Mouse (Mus musculus): ENCODE data around the gene 2810408A11Rik.

The 2810408A11Rik gene

DNA sequence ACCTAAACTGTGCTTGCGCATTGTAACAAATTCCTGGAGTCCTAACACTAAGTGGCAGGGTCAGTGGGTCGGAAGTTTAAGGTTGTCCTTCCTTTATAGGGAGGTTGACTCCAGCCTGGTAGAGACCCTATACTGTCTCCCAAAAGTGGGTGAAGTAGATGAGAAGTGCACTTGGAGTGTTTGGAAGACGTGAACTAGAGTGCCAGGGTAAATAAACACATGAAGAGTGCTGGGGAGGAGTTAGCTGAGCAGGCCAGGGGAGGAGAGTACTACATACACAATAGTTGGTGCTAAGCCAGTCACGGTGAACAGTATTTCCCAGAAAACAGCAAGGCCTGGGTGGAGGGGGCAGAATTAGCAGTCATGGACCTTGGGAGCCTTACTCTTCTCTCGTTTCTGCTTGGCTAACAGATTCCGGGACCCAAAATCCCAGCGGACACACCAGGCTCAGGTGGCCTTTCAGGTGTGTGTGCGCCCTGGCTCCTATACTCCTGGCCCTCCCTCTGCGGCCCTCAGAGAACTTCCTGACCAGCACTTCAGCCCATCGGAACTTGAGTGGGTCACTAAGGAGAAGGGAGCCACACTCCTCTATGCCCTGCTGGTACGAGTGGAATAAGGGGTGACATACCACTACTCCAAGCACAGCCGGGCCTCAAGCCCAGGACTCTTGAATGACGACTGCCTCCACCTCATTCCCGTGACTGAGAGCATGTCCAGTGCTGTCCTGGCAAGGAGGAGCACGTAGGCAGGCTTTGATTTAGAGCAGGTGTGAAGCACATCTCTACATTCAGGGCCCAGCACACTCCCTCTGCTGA, 12.1 kb upstream of the 2810408A11Rik start:
- in situ Hi-C loops (cut with MboI, MseI), result no loop called here

DNA sequence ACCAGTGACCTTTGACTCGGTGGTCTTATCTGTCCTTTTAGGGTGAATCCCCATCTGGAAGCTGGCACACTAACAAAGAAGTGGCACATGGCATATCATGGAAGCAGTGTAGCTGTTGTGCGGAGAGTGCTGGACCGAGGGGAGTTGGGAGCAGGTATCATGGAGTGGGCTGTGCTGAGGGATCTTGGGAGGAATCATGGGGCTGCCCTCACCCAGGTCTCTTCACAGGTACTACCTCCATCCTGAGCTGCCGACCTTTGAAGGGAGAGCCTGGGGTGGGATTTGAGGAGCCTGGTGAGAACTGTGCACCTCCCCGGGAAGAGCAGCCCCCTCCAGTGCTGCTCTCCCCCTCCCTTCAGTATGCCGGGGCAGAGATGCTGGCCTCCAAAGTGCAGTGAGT, 10.9 kb upstream of the 2810408A11Rik start:
- in situ Hi-C loops (cut with MboI, MseI), result no loop called here

DNA sequence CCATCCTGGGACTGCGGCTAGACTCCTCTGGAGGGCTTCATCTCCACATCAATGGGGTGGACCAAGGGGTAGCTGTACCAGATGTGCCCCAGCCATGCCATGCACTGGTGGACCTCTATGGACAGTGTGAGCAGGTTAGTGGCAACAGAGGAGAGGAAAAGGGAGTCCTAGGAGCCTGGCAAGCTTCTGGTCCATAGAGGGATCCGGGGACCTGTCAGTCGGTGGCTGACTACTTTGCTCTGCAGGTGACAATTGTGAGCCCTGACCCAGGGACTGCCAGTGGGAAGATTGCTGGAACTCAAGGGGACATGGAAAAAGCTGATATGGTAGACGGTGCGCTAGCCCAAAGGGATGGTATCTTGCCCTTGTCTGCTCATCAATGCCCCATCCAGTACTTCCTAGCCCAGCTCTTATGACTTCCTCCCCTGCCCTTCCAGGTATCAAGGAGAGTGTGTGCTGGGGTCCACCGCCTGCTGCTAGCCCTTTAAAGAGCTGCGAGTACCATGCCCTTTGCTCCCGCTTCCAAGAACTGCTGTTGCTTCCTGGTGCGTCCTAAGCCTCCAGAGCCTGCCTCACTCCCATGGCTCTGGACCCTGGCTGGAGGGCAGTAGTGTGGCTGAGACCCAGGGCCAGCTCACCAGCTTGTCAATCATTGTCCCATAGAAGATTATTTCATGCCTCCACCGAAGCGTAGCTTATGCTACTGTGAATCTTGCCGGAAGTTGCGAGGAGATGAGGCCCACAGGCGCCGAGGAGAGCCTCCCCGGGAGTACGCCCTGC, 10.2 kb upstream of the 2810408A11Rik start:
- in situ Hi-C loops (cut with MboI, MseI), result no loop called here

DNA sequence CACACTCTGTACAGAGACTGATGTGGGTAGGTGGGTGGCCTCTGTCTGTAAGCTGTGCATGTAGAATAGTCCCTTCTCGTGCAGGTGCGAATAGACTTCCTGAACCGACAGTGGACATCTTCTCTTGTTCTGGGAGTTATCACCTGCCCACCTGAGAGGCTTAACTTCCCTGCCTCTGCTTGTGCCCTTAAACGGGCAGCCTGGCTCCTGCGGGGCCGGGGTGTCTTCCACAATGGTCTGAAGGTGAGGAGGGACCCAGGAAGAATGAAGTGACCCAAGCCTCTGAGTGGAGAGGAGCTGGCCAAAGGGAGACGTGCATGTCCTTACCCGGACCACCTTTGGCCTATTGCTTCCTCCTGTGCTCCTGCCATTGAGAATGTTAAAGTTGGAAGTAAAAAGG, 9.4 kb upstream of the 2810408A11Rik start:
- in situ Hi-C loops (cut with MboI, MseI), result no loop called here

DNA sequence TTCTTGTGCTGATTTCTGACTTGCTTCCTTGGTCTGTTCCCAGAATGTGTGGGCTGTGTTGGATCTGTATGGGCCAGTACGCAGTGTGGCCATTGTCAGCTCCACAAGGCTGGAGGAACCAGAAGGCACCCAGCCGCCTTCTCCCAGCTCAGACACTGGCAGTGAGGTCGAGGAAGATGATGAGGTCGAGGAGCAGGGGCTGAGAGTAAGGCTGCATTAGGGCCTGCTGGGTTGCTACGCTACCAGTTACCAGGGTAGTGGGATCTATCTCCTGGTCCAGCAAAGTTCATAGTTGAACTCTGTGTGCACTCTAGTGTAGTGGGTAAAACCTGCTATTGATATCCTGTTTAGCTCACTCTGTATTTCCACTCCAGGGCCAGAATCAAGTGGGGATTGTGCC, 8.4 kb upstream of the 2810408A11Rik start:
- in situ Hi-C loops (cut with MboI, MseI), result no loop called here

DNA sequence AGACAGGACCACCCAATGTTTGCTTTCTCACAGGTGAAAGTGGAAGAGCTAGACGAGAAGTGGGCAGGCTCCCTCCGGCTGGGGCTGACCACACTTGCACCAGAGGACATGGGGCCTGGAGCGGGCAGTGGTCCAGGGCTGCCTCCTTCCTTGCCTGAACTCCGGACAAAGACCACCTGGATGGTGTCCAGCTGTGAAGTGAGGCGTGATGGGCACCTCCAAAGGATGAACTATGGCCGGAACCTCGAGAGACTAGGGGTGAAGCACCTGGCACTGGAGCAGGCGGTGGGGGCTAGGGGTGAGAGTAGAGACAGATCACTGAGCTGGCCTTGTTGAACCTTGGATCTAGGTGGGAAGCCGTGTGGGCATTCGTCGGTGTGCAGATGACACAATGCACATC, 7.9 kb upstream of the 2810408A11Rik start:
- in situ Hi-C loops (cut with MboI, MseI), result no loop called here

DNA sequence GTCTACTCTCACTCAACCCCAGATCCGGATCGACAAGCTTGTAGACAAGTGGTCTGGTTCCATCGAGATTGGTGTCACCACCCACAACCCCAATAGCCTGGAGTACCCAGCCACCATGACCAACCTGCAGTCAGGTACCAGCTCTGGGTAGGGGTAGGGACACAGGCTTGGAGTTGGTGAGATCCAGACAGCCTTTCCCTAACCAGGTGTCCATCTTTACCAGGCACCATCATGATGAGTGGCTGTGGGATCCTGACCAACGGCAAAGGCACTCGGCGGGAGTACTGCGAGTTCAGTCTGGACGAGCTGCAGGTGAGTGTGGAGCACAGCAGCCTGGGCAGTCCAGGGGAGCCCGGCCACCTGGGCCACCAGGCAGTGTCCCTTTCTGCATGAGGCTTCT, 3.5 kb upstream of the 2810408A11Rik start:
- in situ Hi-C loops (cut with MboI, MseI), result no loop called here

DNA sequence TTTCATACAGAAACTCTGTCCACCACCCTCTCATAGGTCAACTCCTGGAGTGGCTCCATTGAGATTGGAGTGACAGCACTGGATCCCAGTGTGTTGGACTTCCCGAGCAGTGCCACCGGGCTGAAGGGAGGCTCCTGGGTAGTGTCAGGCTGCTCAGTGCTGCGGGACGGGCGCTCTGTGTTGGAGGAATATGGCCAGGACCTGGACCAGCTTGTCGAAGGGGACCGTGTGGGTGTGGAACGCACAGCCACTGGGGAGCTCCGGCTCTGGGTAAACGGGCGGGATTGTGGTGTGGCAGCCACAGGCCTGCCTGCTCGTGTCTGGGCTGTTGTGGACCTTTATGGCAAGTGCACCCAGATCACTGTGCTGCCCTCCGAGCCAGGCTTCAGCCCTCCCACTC, 2.2 kb upstream of the 2810408A11Rik start:
- in situ Hi-C loops (cut with MboI, MseI), result no loop called here

DNA sequence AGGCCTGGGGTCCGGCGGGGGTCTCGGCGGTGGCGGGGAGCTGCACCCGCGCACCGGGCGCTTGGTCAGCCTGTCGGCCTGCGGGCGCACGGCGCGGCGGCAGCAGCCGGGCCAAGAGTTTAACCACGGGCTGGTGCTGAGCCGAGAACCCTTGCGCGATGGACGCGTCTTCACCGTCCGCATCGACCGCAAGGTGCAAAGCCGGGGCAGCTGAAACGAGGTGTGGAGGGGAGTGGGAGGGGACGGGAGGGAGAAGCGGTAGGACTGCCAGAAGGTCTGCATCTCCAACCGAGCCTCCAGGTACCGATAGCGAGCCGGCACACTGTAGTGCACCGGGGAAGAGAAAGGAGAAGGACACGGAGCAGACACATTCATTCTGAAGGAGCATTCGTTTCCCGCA, 1.2 kb upstream of the 2810408A11Rik start:
- in situ Hi-C loops (cut with MboI, MseI), result no loop called here

DNA sequence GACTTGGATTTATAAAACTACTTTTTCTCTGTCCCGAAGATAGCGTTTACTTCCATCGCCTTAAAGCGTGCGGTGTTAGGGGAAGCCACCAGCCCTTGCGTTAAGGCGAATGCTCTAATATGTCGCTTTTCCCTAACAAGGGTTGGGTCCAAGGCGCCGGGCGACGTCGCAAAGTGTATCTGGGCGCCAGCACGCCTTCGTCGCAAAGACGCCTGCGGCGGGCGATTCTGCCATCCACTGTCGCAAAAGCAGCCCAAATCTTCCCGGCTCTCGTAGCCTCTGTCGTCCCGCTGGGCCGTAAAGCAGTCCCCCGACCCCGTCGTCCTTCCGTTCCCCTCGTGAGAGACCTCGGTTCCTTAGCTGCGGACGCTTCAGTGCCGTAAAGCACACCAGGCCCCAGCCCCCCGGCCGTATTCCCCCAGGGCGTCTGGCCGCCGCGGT, 639 bp upstream of the 2810408A11Rik start:
- in situ Hi-C loops (cut with MboI, MseI), result no loop called here

DNA sequence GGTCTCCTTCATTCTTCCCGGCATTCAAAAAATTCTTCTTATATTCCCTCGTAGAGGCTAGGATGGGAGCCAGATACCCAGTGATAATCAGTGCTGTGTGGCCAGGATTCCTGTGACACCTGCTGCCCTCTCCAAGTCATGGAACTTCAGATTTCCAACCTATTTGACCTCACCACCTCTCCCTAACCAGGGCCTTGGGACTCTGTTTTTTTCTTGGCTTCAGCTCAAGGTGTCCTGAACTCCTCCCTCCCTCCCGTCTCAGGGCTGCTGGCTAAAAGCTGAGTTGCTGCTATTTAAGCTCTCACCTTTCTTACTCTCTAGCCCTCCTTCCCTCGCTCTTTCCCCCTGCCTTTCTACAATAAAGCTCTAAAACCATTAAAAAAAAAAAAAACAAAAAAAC, 917 bp downstream of the 2810408A11Rik start:
- in situ Hi-C loops (cut with MboI, MseI), result no loop called here

DNA sequence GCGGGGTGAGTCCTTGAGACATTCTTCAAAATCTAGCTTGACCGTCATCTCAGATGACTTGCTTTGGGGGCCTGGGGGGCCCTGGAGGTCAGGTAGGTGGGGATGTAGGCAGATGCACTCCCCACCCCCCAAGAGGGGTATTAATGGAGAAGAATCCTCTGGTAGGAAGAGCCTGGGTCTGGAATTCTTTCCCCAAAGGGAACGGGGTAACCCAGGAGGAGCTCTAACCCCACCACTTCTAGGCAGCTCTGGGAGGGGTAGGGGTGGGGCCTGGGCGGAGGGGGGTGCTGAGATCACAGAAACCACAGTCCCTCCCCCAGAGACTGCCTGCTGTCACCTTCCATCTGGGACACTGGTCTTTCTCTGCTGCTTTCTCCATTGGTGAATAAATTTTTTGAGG, 5.5 kb downstream of the 2810408A11Rik start, which contains the start of gene Acap1:
Gene Acap1, minus strand, starts transcription at position 249 of the 400 bp plus-strand sequence.
- in situ Hi-C loops (cut with MboI, MseI), result no loop called here

DNA sequence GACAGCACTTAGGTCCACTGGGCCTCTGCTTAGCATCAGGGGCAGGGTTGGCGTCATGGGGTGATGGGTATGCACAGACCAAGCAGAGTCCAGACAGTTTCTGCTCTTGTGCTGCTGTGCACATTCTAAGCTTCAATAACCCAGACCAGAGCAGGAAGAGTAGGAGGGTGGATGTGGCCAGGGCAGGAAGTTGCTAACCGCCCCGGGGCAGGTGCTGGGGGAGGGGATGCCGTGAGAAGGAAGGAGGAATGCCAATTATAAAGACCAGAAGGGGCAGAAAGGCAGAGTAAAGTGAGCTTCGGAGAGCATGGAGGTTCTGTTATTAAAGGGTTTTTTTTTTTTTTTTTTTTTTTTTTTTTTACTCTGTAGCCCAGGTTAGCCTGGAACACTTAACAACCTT, 6.1 kb downstream of the 2810408A11Rik start:
- in situ Hi-C loops (cut with MboI, MseI), result no loop called here

DNA sequence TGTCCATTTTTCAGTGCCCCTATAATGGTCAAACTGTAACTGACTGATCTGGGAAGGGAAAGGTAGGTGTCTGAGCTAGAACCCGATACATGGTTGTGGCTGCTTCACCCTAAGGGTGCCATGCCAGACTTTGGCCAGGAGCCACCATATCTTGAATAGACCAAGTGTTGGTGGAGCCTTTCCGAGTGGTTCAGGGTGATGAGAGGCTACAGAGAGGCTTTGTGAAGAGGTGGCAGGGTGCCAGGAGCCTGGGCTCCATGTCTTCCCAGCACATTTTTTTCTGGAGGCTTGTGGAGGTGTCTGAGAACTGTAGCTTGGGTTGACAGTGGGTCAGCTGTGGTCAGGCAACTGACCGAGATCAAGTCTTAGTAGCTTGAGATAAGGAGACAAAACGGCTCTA, 9.3 kb downstream of the 2810408A11Rik start:
- in situ Hi-C loops (cut with MboI, MseI), result no loop called here

DNA sequence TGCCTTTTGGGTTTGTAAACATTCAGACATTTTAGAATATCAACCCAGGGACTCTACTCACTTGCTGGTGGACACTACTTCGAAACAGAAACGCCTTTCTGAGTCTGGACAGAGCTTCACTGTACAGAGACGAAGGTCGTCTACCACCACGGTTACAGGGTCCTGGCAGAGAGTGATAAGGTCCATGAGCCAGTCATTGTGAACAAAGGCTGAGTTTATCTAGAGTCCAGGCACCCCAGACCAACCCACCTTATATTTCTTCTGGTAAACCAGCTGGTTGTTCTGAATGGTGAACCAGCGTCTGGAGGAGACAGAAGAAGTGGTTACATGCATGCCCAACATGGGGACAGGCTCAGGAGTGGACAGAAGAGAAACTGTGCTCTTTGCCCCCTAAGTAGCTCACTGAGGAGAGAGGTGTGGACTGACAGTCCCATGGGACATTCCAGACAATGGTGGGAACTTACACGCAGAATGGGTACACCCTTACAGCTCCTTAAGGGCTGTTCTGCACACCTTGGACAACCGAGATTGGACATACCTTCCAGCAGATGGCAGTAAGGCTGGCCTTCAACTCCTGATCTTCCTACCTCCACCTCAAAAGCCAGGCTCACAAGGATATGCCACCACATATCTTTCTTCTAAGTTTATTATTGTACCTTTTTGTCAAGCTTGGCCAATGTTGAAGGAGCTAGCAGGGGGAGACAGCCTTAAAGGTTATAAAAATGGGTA, 13.7 kb downstream of the 2810408A11Rik start:
- in situ Hi-C loops (cut with MboI, MseI), result no loop called here

DNA sequence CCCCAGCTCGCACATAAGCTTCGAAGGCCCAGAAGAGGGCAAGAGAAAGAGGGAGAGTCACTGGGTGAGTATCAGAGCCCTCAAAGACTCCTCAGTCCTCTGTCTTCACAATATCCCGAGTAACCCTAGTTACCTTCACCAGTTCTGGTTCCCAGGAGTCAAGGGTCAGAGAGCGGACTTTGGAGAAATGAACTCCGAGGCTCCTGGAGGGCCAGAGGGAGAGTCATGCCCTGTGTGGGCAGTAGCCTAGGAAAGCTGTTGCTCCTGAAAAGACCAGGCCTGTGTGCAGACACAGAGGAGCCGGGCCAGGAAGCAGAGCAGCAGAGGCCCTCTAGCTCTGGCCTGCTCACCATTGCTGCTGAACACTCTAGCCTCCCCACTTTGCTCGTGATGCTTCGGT, 16.1 kb downstream of the 2810408A11Rik start:
- in situ Hi-C loops (cut with MboI, MseI), result no loop called here

DNA sequence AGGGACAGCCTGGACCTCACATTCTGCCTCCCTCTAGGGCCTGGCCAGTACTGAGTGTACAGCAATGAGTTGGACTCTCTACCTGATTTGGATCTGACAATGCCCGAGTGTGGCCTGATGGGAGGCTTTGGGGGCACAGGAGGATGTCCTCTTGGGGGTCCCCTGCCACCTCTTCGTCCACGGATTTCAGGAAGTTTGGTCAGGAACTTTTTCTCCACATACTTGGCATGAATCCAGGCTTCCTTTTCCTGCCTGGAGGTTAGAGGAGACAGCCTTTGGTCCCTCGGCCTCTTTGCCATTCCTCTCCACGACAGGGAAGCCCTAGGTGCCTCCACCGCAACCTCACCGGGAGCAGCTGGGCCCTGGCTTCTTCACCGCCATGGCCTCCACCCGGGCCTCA, 16.5 kb downstream of the 2810408A11Rik start:
- in situ Hi-C loops (cut with MboI, MseI), result no loop called here

DNA sequence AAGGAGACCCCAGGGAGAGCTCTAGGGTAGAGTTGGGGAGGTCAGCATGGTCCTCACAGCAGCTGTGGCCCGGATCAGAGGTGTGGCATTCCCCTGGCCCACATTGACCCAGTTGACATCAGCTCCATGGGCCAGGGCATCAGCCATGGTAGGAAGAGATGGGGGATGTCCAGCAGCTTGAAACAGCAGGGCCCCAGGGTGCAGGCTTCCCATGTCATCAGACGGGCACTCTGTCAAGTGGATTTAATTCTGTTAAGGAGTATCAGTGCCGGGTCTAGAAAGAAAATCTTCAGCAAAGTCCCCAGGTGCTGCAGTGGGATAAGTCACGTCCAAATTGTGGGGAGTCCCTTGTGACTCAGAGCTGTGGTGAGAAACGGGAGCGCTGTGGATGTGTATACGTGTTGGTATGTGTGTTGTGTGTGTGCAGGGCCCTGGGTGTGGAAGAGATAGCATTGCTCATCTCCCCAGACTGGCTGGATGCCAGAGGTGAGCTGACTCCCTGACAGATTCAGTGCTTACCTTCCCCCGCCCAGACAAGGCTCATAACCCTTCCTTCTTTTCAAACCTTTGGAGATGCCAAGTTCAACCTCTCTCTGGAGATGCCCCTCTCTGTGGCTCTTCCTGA, 17.1 kb downstream of the 2810408A11Rik start:
- in situ Hi-C loops (cut with MboI, MseI), result no loop called here

DNA sequence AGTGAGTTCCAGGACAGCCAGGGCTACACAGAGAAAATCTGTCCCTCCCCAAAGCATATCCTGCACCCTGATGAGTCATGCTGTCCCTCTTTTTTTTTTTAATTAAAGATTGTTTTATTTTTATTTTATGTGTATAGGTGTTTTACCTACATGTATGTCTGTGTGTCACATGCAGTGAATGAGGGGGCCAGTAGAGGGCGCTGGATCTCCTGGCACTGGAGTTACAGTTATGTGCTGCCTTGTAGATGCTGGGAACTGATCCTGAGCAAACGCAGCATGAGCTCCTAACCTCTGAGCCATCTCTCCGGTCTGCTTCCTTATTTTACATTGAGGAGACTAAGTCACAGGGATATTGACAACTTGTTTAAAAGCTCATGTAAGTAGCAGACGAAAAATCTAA, 17.7 kb downstream of the 2810408A11Rik start:
- in situ Hi-C loops (cut with MboI, MseI), result no loop called here

DNA sequence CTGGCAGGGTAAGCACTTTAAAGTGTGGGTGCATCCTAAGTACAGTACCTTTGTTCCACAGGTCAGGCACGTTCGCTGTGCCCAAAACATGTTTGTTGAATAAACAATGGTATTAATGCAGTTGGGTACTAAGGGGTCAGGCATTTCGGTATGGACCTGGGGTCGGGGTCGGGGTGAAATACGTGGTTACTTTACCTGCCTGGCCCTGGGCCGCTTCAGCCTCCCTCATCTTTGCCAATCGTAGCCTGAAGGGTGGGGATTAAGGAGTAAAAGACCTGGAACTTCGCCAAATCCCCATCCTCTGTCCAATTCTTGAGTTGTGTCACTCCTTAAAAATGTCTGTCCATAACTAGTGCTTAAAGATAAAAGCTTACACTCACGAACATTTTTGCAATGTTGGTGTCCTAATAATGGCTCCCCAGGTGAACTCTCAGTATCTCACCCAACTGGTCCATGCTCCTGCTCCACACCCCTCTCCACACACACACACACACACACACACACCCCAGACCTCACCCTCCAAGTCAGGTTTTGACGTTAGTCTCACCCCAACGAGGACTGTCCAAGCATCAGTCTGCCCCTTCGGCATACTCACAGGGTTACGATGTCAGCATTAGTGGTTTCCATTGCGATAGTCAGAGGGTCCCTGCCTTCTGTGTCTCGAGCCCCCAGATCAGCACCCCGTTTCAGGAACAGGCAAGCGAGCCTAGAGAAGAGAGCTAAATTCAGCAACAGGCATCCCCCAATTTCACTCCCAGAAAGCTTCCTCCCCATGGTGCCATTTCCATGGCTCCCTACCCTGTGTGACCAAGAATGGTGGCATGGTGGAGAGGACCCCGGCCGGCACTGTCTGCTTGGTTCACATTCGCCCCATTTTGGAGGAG, 18.8 kb downstream of the 2810408A11Rik start:
- in situ Hi-C loops (cut with MboI, MseI), result no loop called here

Measured in T-helper 1 cell (primary cell).